Mouse (Mus musculus) liver, embryonic 11.5 days (tissue): Measurements from ENCODE around the gene Vmn1r172. TPM values are rescaled to one million over a fixed set of nuclear protein-coding genes. Genes with fewer than 3 reads are reported as not detected.
"Not testable (repeated sequence)": the region's sequence is repeated elsewhere in the genome, so short reads cannot be mapped to it uniquely, and the experiment has no call there.

Experiments
- ATAC-seq: fragments of 200-750 bp; cut with Nextera tagmentation; replicated peaks from 2 replicates; pipeline ENCODE4 v1.8.0; 2017; ENCODE audit warnings: moderate number of reproducible peaks, mild to moderate bottlenecking, moderate TSS enrichment, moderate library complexity; ENCODE audit not compliant: low FRiP score
- DNase-seq: peaks from one replicate; pipeline ENCODE4 v3.0.0-alpha.2; 2017; ENCODE audit warnings: low spot score
- H3K27ac ChIP-seq: fragments of 300-500 bp; sonication (generic); 2 replicates; pipeline ENCODE4 v1.5.1; 2014; ENCODE audit warnings: mild to moderate bottlenecking, low read depth, low read length, control low read depth
- H3K27me3 ChIP-seq: fragments of 300-500 bp; sonication (generic); replicated peaks from 2 replicates; pipeline ENCODE4 v1.6.1; 2014; ENCODE audit warnings: low read length, mixed read lengths; ENCODE audit not compliant: control insufficient read depth, insufficient read depth
- H3K36me3 ChIP-seq: fragments of 300-500 bp; sonication (generic); 2 replicates; pipeline ENCODE4 v1.6.1; 2014; ENCODE audit warnings: mild to moderate bottlenecking, low read length, moderate library complexity, mixed read lengths; ENCODE audit not compliant: control insufficient read depth, insufficient read depth
- H3K4me1 ChIP-seq: fragments of 300-500 bp; sonication (generic); replicated peaks from 2 replicates; pipeline ENCODE4 v1.6.1; 2014; ENCODE audit warnings: low read length, mixed read lengths; ENCODE audit not compliant: control insufficient read depth, insufficient read depth
- H3K4me2 ChIP-seq: fragments of 300-500 bp; sonication (generic); 2 replicates; pipeline ENCODE4 v1.6.1; 2014; ENCODE audit warnings: mild to moderate bottlenecking, control low read depth, moderate library complexity
- H3K4me3 ChIP-seq: fragments of 300-500 bp; sonication (generic); 2 replicates; pipeline ENCODE4 v1.5.1; 2014; ENCODE audit warnings: low read depth, low read length, control low read depth
- H3K9ac ChIP-seq: fragments of 300-500 bp; sonication (generic); 2 replicates; pipeline ENCODE4 v1.6.1; 2014; ENCODE audit warnings: low read depth, low read length, control low read depth
- H3K9me3 ChIP-seq: fragments of 300-500 bp; sonication (generic); 2 replicates; pipeline ENCODE4 v1.6.1; 2016; ENCODE audit warnings: low read length, inconsistent platforms, mixed read lengths; ENCODE audit not compliant: control insufficient read depth
- WGBS: fragments of 180-500 bp; shearing (Covaris S2); extraction: QIAGEN DNeasy Blood & Tissue Kit; methylation state at CpG from one replicate; pipeline ENCODE4 v1.1.7; 2014; 5-methylcytosine and 5-hydroxymethylcytosine counted together
- polyA plus RNA-seq: library from polyadenylated mRNA; unstranded; fragments of >200 nt; fragmentation: Nextera tagmentation; extraction: Ambion mirVana; gene quantifications from 2 replicates; pipeline ENCODE4 v1.2.1, GENCODE M21; 2014

Vmn1r172 gene
- polyA plus RNA-seq, result not detected in 2 replicates

DNA sequence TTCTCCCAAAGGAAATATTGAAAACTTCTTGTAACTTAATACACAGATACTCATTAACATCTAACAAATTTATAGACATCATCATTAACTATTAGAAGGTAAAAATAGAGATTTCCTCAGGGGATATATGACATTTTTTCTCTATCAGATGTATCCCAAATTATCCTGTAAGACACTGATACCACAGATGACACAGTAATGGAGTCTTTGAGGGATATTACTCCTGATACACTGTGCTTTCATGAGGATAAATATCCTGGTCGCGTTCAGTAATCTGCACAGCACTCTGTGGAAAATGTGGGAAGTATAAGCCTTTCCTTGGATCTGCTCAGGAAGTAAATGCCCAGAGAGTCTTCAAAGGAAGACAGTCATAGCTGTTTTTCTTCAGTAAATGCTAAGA lies at the start of gene Vmn1r172:
Gene Vmn1r172, plus strand, starts transcription at position 301 of the 400 bp plus-strand sequence.
- DNase-seq, result no peak
- no peak for ATAC-seq
- no peak within 1 kb of the TSS for H3K4me2 ChIP-seq
- no peaks in the 10 kb centered on the region for H3K9me3 ChIP-seq
- no peaks in the 10 kb centered on the region for H3K36me3 ChIP-seq
- 61% methylated on average over 2 of the region's 2 CpGs for WGBS
- no peak within 1 kb of the TSS for H3K27ac ChIP-seq
- H3K4me3 ChIP-seq, result no peak within 1 kb of the TSS
- no peak within 1 kb of the TSS for H3K9ac ChIP-seq
- no peaks in the 10 kb centered on the region for H3K4me1 ChIP-seq
- no peaks in the 10 kb centered on the region for H3K27me3 ChIP-seq

DNA sequence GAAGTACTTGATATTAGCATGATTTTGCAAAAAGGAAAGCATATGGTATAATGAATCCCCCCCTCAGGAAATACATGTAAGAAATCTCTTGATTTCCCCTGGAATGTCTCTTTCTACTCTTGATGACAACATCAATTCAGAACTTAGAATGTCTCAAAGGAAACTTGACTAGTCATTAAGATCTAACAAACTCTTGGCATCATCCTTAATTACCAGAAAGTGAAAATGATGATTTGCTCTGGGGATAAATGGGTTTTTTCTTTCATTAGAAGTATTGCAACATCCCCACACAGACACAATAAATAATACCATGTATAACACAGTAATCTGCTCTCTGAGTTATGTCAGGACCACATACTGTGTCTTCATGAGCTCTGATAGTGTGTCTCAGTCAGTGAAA lies 27.7 kb upstream of the Vmn1r172 start, which contains the start of gene Vmn1r171:
Gene Vmn1r171, plus strand, starts transcription at position 301 of the 400 bp plus-strand sequence.
- H3K9me3 ChIP-seq, result peaks cover 5% of the 10 kb centered on the region; the same call in 1 of the 2 replicates
- H3K4me1 ChIP-seq, result no peaks in the 10 kb centered on the region
- no peak within 1 kb of the TSS for H3K9ac ChIP-seq
- DNase-seq, result no peak
- H3K4me3 ChIP-seq, result no peak within 1 kb of the TSS
- H3K36me3 ChIP-seq, result no peaks in the 10 kb centered on the region
- H3K27me3 ChIP-seq, result no peaks in the 10 kb centered on the region
- no peak within 1 kb of the TSS for H3K4me2 ChIP-seq
- no peak for ATAC-seq
- no peak within 1 kb of the TSS for H3K27ac ChIP-seq

DNA sequence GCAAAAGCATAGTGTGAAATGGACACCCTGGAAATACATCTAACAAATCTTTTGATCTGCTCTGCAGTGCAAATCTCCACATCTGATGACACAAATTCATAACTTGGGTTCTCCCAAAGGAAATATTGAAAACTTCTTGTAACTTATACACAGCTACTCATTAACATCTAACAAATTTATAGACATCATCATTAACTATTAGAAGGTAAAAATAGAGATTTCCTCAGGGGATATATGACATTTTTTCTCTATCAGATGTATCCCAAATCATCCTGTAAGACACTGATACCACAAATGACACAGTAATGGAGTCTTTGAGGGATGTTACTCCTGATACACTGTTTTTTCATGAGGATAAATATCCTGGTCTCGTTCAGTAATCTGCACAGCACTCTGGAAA lies 42.3 kb downstream of the Vmn1r172 start, which contains the start of gene Vmn1r173:
Gene Vmn1r173, plus strand, starts transcription at position 301 of the 400 bp plus-strand sequence.
- not testable (repeated sequence) for H3K4me1 ChIP-seq, H3K4me3 ChIP-seq

More for the DNA sequence above, 42.3 kb downstream of the Vmn1r172 start, which contains the start of gene Vmn1r173:
- H3K36me3 ChIP-seq, H3K4me2 ChIP-seq, ATAC-seq, H3K9ac ChIP-seq, DNase-seq, H3K9me3 ChIP-seq, H3K27ac ChIP-seq, H3K27me3 ChIP-seq: not testable (repeated sequence)
- WGBS, result 43% methylated on average over 1 of the region's 1 CpGs

Other genes with a start within 250 kb of the Vmn1r172 start
- gene Vmn1r167, start 151.1 kb upstream of the Vmn1r172 start, polyA plus RNA-seq, result not detected in 2 replicates
- not detected in 2 replicates for gene Vmn1r168, start 118.6 kb upstream of the Vmn1r172 start, polyA plus RNA-seq
- gene Vmn1r169, start 82.8 kb upstream of the Vmn1r172 start, polyA plus RNA-seq, result not detected in 2 replicates
- gene Vmn1r170, start 52.1 kb upstream of the Vmn1r172 start, polyA plus RNA-seq, result not detected in 2 replicates
- gene Vmn1r171, start 27.6 kb upstream of the Vmn1r172 start, polyA plus RNA-seq, result not detected in 2 replicates
- gene Vmn1r173, start 42.4 kb downstream of the Vmn1r172 start, polyA plus RNA-seq, result not detected in 2 replicates
- gene Vmn1r174, start 94.0 kb downstream of the Vmn1r172 start, polyA plus RNA-seq, result not detected in 2 replicates
- not detected in 2 replicates for gene Vmn1r175, start 152.3 kb downstream of the Vmn1r172 start, polyA plus RNA-seq
- gene Vmn1r176, start 179.1 kb downstream of the Vmn1r172 start, polyA plus RNA-seq, result not detected in 2 replicates
- not detected in 2 replicates for gene Vmn1r177, start 208.1 kb downstream of the Vmn1r172 start, polyA plus RNA-seq
- not detected in 2 replicates for gene Vmn1r178, start 233.7 kb downstream of the Vmn1r172 start, polyA plus RNA-seq